Mouse (Mus musculus) brain, embryonic 14.5 days (tissue): ENCODE results near the gene Prmt3. TPM values are rescaled to one million over a fixed set of nuclear protein-coding genes. Genes with fewer than 3 reads are reported as not detected.
A peak's percentile ranks its signal among the peaks of the same experiment; 100 is the strongest.

ENCODE experiments used
- DNase-seq: peaks from one replicate; pipeline ENCODE4 v3.0.0-alpha.2; 2011; ENCODE audit warnings: low read depth
- CTCF ChIP-seq: fragments of 200-500 bp; IDR thresholded peaks from 2 replicates; pipeline ENCODE4 v1.5.1; 2012; ENCODE audit warnings: inconsistent platforms, mild to moderate bottlenecking, moderate library complexity, borderline replicate concordance; ENCODE audit not compliant: insufficient read depth, insufficient read length; ENCODE audit errors: extremely low read depth
- POLR2A ChIP-seq: fragments of 200-500 bp; IDR thresholded peaks from 2 replicates; pipeline ENCODE4 v1.6.1; 2012; ENCODE audit warnings: mild to moderate bottlenecking, inconsistent platforms, borderline replicate concordance; ENCODE audit not compliant: poor library complexity, insufficient read depth, insufficient read length, severe bottlenecking; ENCODE audit errors: extremely low read depth
- polyA plus RNA-seq: library from polyadenylated mRNA; depleted of rRNA; stranded (reverse); fragments of >200 nt; gene quantifications from 2 replicates; pipeline ENCODE4 v1.2.3, GENCODE M21; 2012

Prmt3 gene
- polyA plus RNA-seq, 1 experiment: 41.1 TPM

- TF ChIP-seq POLR2A (no peak), CTCF (no peak)
Observed at GRCm38 (mm10) chr7:49869656-49870055, 91.5 kb downstream of the Prmt3 start.

DNA sequence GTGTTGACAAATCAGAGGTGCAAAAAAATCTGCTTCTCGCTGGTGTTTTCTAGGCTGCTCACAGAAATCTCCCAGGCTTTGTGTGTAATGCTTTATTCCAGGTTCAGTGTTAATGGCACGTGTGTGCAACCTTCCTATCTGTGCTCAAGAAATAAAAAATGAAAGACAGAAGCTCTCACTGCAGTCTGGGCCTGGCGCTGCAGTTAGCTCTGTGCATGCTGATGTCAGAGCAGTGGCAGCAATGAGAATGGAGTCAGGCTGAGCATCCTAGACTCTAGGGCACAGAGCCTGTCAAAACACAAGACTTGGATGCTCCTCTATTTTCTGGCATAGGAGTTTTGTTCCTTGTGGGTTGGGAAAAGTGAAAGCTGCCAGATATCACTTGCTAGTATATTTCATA, 92.1 kb downstream of the Prmt3 start:
- TF ChIP-seq POLR2A: no peak
- no peak for TF ChIP-seq CTCF
- DNase-seq: peak; percentile 52

More at GRCm38 (mm10) chr7:49869656-49870055, 91.5 kb downstream of the Prmt3 start:
- no peak for DNase-seq

GRCm38 (mm10) chr7:49877307-49877706, 99.2 kb downstream of the Prmt3 start:
- no peak for DNase-seq
- no peak for TF ChIP-seq CTCF
- TF ChIP-seq POLR2A: no peak

DNA sequence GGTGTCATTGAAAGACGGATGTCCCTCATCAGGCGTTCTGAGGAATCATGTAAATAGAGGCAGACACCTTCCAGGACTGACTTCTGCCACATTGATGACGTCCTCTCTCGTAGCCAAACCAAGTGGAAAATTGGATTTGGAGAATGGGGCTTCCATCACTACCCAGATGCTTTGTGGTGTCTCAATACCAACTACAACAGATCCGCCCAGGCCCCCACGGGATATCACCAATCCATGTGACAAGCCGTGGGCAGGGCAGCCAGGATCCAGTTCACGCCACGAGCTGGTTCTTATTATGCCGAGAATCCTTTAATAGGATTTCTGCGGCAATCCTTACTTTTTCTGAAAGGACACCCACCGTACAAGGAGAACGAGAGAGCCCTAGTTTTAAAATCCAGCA, 100.9 kb downstream of the Prmt3 start:
- no peak for TF ChIP-seq CTCF
- TF ChIP-seq POLR2A: no peak

DNA sequence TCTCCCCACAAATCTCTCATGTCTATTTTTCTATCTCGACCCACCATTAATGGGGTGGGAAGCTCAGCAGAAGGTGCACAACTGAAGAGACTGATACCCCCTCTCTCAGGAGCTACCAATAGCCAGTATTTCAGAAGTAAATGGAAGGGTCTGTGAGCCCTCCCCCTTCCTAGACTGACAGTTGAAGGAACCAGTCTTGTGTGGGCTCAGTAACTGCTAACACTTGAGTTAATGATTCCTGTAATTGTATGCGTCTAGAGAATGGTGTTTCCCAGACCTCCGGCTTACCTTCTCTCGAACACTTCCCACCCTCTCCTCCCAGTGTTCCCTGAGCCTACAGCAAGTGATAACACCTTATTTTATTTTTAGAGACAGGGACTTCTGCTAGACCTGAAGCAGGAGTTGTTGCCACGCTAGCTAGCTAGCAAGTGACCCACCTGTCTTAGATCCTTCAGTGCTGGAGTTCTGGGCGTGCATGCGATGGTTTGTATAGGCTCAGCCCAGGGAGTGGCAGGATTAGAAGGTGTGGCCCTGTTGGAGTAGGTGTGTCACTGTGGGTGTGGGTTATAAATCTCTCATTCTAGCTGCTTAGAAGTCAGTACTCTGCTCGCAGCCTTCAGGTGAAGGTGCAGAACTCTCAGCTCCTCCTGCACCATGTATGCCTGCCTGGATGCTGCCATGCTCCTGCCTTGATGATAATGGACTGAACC, 102.0 kb downstream of the Prmt3 start:
- DNase-seq: peak; percentile 35
- TF ChIP-seq POLR2A: no peak
- no peak for TF ChIP-seq CTCF

More for the DNA sequence above, 100.9 kb downstream of the Prmt3 start:
- DNase-seq: peak; percentile 55

GRCm38 (mm10) chr7:49882288-49882687, 104.1 kb downstream of the Prmt3 start:
- TF ChIP-seq POLR2A (no peak), CTCF (no peak)
- peak; percentile 65 for DNase-seq

DNA sequence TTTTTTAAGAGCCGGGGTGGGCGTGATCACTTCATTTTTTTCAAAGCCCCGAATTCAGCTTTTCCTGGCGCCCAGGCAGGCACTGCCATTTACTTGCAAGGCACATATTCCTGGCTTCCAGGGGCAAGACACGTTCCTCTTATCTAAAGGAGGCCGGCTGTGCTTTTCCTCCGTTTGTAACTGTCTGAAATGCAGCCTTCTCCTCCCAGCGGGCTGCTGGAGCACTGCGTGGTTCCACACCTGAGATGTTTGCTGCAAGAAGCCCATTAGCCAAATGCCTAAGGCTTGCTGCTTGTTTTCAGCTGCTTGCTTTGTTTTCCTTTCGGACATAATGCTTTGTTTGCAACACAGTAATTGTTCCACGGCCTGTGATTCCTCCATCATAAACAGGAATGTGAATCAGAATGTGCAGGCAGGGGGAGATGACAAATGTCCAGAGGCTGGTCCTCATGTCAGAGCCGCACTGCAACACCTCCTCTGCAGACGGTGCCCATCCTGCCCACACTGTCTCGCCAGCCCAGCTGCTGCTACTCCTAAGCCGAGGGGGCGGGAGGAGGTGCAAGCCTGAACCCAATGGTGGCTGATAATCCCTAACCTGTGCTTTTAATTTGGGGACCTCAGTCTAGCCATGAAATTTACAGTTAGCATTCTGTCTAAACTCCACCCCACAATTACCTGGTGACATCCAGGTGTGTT, 104.7 kb downstream of the Prmt3 start:
- TF ChIP-seq POLR2A (no peak), CTCF (peak; percentile 39; the same call in 1 of the 2 replicates)
- DNase-seq: peak; percentile 83

DNA sequence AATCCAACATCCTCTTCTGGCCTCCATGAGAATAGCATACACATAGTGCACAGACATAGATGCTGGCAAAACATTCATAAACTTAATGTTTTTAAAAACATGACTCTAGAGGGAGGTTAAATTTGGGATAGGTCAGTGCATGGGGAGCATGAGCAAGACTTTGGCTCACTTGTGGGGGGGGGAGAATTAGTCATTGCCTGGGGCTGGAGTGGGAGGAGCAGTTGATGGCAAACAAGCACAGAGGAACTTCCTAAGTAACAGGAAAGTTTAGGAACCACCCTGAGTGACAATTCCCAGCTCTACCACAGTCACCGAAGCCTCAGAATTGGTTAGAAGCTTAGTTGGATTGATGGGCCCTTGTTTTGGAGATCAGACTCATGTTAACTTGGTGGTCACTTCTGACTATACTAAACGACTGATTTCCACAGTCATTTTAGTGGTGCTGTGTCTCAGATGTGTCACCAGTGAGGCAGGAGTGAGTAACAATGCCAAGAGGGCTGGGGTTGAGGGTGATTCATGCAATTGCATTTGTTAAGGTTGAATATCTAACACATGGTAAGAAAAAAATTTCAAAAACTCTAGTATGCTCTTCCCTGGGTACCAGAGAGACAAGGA, 109.7 kb downstream of the Prmt3 start:
- DNase-seq: no peak
- TF ChIP-seq POLR2A (no peak), CTCF (no peak)

- DNase-seq: no peak
- no peak for TF ChIP-seq POLR2A
- no peak for TF ChIP-seq CTCF
Observed at GRCm38 (mm10) chr7:49894786-49895185, 116.6 kb downstream of the Prmt3 start.

GRCm38 (mm10) chr7:49895296-49895695, 117.2 kb downstream of the Prmt3 start:
- TF ChIP-seq CTCF (no peak), POLR2A (no peak)
- no peak for DNase-seq

GRCm38 (mm10) chr7:49902003-49902552, 123.9 kb downstream of the Prmt3 start:
- no peak for TF ChIP-seq CTCF
- no peak for TF ChIP-seq POLR2A
- no peak for DNase-seq
